Mouse (Mus musculus): ENCODE data around the gene Lrmda. TPM values are rescaled to one million over a fixed set of nuclear protein-coding genes. Genes with fewer than 3 reads are reported as not detected.
"Not testable (repeated sequence)": the region's sequence is repeated elsewhere in the genome, so short reads cannot be mapped to it uniquely, and the experiment has no call there.

Lrmda gene
- polyA plus RNA-seq, 1 experiment, result not detected

DNA sequence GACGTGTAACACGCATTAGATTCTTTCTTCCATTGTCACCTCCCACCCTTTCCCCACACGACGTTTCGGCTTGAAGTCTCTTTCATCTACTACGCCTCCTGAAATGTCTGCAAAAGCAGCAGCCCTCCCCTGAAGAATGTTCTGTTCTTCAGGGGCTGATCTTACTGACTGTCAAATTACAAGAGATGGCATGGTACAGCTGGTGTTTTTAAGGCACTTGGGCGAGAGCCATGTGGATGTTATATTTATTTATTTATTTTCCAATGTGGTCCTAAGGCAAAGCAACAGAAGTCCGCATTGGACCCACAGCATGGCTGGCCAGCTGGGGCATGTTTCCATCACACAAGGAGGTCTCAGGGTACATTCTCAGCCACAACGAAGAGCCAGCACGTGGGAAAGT lies 731.8 kb downstream of the Lrmda start:
- TF ChIP-seq POLR2A (IDR thresholded peaks at IDR 0.05; ENCODE audit: borderline replicate concordance, extremely low read depth, insufficient read depth, insufficient read length, poor library complexity, severe bottlenecking) (no peak), CTCF (IDR thresholded peaks at IDR 0.05; ENCODE audit: borderline replicate concordance, extremely low read depth, insufficient read depth, insufficient read length) (no peak)
- peak; percentile 14 for DNase-seq (ENCODE audit: low read depth)

DNA sequence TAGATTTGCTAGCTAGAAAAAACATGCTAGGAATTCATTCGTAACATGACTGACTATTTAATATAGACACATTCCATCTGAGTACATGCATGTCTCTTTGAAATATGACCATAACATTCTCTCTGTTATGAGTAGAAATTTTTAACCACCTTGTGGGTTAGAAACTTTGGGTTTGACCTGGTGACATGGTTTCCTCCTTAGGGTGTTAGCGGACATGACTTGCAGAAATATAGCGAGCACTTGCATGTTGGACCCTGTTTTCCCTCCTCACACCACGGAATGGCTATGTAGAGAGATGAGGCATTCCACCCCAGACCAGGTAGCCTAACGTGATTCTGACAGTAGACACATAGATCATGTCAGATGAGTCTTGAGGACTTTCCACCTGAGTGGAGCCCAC lies 735.1 kb downstream of the Lrmda start:
- no peak for DNase-seq (ENCODE audit: low read depth)
- TF ChIP-seq CTCF (IDR thresholded peaks at IDR 0.05; ENCODE audit: borderline replicate concordance, extremely low read depth, insufficient read depth, insufficient read length) (no peak), POLR2A (IDR thresholded peaks at IDR 0.05; ENCODE audit: borderline replicate concordance, extremely low read depth, insufficient read depth, insufficient read length, poor library complexity, severe bottlenecking) (no peak)

DNA sequence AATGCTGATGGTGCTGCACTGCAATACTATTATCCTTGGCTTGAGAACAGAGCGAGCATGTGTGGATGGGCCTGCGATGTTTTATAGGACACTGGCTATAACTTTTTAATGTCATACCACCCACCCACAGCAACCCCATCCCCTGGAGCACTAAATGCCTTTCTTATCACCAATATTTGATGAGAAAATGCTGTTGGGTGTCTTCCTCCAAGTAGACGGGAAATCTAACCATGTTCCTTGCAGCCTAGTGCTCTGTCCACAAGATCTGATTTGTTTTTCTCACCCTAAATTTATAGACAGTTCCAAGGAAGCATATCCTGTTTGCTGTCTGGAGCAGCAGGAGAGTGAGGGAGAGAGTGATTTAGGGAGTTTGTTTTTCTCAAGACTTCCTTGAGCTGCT lies 738.0 kb downstream of the Lrmda start:
- TF ChIP-seq POLR2A (IDR thresholded peaks at IDR 0.05; ENCODE audit: borderline replicate concordance, extremely low read depth, insufficient read depth, insufficient read length, poor library complexity, severe bottlenecking) (no peak), CTCF (IDR thresholded peaks at IDR 0.05; ENCODE audit: borderline replicate concordance, extremely low read depth, insufficient read depth, insufficient read length) (no peak)

DNA sequence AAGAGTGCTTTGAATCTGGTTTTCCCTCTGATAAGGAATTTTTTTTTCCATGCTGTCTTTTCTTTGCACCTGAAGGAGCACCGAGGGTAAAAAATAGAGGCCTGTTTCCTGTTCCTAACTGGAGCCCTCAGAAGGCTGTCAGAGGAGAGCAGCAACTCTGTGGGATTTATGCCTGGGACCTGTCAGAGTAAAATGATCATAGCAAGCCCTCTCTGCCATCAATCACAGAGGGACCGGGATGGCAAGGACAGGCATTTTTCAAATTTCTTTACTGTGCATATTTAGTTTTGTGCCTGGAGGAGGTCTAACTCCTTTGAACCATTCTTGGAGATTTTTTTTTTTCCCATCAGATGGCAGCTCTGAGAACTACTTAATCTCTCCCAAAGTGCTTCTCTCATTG lies 739.7 kb downstream of the Lrmda start:
- TF ChIP-seq CTCF (IDR thresholded peaks at IDR 0.05; ENCODE audit: borderline replicate concordance, extremely low read depth, insufficient read depth, insufficient read length) (no peak), POLR2A (IDR thresholded peaks at IDR 0.05; ENCODE audit: borderline replicate concordance, extremely low read depth, insufficient read depth, insufficient read length, poor library complexity, severe bottlenecking) (no peak)

More for the DNA sequence above, 738.0 kb downstream of the Lrmda start:
- DNase-seq (ENCODE audit: low read depth), result no peak

DNA sequence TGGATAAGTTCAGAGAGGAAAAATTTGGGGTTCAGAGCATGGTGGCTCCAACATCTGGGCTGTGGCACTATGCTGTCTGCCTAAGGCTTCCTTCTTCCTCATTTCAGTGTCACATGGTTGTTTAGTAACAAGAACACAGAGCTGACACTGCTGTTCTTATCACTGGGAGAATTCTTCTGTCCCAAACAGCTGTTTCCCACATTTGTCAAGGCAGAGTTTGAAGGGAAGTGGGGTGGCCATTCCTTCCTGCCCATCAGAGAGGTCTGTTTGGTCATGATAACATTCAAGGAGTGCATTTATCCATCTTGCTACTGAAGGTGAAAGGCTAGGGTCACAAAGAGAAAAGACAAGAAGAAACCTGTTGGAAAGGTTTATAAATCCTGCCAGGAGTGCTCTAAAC lies 740.2 kb downstream of the Lrmda start:
- DNase-seq (ENCODE audit: low read depth), result no peak
- TF ChIP-seq CTCF (IDR thresholded peaks at IDR 0.05; ENCODE audit: borderline replicate concordance, extremely low read depth, insufficient read depth, insufficient read length) (no peak), POLR2A (IDR thresholded peaks at IDR 0.05; ENCODE audit: borderline replicate concordance, extremely low read depth, insufficient read depth, insufficient read length, poor library complexity, severe bottlenecking) (no peak)

More for the DNA sequence above, 739.7 kb downstream of the Lrmda start:
- no peak for DNase-seq (ENCODE audit: low read depth)

DNA sequence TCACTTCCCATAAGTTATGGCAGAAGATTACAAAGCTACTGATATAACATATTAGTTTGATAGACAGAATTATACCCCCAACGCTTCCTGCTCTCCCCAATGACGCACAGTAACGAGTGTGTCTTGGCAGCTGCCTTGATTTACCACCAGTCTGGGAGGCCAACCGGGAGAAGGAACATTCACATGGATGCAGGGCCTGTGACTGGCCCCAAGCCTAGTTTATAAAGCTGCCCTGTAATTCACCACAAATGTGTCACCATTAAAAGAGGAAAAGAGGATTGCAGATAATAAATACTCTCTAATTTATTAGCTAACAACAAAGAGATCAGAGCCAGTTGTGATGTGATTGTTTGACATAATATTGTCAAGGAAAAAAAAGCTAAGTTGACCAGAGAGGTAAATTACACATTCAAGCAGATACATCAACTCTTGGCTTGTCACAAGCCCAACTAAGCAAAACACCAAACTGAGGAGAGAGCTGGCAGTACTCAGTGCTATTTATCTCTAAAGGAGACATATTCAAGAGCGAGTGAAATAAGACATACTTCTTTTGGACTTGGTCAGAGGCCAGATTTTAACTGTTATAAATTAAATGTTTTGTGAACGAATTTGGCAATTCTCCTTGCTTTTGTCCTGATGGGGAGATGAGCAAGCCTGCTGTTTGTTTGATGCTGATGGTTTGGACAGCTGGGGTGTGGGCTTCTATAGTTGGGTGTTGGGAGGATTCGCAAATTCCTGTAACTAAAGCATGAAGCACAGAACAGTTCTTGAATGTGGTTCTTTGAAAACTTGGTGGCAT lies 740.9 kb downstream of the Lrmda start:
- no peak for DNase-seq (ENCODE audit: low read depth)
- TF ChIP-seq POLR2A (IDR thresholded peaks at IDR 0.05; ENCODE audit: borderline replicate concordance, extremely low read depth, insufficient read depth, insufficient read length, poor library complexity, severe bottlenecking), result no peak
- no peak for TF ChIP-seq CTCF (IDR thresholded peaks at IDR 0.05; ENCODE audit: borderline replicate concordance, extremely low read depth, insufficient read depth, insufficient read length)

DNA sequence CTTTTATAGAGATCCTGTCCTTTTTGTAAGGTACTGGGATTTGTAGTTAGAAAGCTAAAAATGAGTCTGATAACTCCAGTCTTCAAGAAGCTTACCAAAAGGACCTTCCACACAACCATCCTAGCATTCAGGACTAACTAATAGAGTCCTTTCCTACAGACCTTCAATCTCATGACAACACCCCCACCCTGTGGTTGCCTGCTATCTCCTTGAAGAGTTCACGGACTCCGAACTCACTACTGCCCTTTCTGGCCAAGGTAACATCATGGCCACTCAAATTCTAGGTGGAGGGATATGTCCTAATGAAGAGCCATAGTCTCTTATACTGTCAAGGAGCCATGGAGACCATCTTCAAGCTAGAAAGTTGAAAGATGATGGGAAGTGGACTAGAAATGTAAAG lies 762.2 kb downstream of the Lrmda start:
- DNase-seq (ENCODE audit: low read depth), result no peak
- no peak for TF ChIP-seq POLR2A (IDR thresholded peaks at IDR 0.05; ENCODE audit: borderline replicate concordance, extremely low read depth, insufficient read depth, insufficient read length, poor library complexity, severe bottlenecking)

DNA sequence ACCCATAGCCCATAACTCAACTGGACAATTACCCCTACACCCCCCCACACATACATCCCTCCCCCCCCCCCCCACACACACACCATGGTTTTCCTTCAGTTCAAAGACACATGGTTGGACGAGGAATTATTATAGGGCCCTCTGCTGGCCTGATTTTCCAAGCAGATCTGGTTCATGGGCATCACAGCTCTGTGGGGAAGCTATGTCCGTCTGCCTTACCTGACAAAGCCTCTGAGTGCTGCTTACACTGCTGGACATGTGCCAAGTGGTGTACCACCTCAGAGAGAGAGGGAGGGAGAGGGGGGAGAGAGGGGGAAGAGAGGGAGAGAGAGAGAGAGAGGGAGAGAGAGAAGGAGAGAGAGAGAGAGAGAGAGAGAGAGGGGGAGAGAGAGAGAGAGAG lies 762.9 kb downstream of the Lrmda start:
- TF ChIP-seq POLR2A (IDR thresholded peaks at IDR 0.05; ENCODE audit: borderline replicate concordance, extremely low read depth, insufficient read depth, insufficient read length, poor library complexity, severe bottlenecking) (no peak), CTCF (IDR thresholded peaks at IDR 0.05; ENCODE audit: borderline replicate concordance, extremely low read depth, insufficient read depth, insufficient read length) (no peak)
- DNase-seq (ENCODE audit: low read depth), result peak; percentile 26

DNA sequence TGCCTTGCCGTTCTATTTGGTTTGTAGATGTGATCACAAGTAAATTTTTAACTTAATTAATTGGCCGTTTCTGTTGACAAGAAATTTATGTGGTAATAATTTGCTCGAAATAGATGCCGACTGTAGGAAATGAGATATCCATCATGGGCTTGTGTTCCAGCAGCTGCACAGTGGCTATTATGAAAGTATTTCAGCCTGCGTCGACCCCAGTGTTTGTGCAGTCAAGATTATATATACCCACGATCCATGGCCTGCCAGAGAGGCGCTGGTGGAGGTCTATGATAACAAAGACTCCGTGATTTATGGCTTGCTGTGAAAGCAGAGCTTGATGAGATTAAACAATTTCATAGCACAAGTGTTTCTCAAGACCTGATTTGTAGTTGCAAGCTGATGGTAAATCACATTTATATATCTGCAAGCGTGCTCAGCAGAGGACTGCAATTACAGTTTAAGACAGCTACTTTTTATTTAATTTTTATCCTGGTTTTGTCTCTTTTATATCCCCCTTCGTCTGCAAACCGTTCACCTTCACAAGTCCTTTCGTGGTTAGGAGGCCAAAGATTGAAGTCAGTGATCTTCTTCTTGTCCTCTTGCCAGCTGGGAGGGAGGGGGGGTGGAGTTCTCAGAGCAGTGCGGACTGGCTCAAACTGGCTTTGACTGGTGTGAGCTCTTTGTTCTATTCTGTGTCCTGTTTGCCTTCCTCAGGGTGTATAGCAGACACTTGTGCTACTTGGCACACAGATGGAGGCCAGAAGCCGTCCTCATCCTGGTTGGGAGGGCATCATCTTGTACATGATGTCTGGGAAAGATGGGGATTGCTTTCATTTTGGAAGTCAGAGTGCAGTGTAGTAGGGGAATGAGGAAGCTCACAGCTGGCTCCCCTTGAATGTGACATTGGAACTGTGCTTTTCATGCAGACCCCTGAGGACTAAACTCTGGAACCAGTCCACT lies 764.0 kb downstream of the Lrmda start:
- TF ChIP-seq CTCF (IDR thresholded peaks at IDR 0.05; ENCODE audit: borderline replicate concordance, extremely low read depth, insufficient read depth, insufficient read length) (no peak), POLR2A (IDR thresholded peaks at IDR 0.05; ENCODE audit: borderline replicate concordance, extremely low read depth, insufficient read depth, insufficient read length, poor library complexity, severe bottlenecking) (no peak)
- peak; percentile 71 for DNase-seq (ENCODE audit: low read depth)

DNA sequence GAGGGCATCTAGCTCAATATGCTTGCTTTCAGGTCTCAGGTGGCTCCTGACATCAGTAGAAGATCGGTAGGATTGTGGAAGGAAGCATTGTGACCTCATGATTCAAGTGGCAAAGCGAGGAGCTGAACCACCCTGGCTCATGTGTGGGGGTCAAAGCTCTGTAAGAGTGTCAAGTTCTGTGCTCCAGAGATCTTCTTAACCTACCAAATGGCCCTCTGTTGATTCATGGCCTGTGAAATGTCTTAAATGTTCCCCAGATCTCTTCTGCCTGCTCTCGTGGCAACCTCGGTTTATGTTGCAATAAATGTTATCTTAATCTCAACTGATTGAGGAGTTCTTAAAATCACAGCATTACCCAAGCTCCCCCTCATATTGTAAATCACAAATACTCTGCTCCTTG lies 780.5 kb downstream of the Lrmda start:
- no peak for DNase-seq (ENCODE audit: low read depth)
- TF ChIP-seq CTCF (IDR thresholded peaks at IDR 0.05; ENCODE audit: borderline replicate concordance, extremely low read depth, insufficient read depth, insufficient read length) (no peak), POLR2A (IDR thresholded peaks at IDR 0.05; ENCODE audit: borderline replicate concordance, extremely low read depth, insufficient read depth, insufficient read length, poor library complexity, severe bottlenecking) (no peak)

DNA sequence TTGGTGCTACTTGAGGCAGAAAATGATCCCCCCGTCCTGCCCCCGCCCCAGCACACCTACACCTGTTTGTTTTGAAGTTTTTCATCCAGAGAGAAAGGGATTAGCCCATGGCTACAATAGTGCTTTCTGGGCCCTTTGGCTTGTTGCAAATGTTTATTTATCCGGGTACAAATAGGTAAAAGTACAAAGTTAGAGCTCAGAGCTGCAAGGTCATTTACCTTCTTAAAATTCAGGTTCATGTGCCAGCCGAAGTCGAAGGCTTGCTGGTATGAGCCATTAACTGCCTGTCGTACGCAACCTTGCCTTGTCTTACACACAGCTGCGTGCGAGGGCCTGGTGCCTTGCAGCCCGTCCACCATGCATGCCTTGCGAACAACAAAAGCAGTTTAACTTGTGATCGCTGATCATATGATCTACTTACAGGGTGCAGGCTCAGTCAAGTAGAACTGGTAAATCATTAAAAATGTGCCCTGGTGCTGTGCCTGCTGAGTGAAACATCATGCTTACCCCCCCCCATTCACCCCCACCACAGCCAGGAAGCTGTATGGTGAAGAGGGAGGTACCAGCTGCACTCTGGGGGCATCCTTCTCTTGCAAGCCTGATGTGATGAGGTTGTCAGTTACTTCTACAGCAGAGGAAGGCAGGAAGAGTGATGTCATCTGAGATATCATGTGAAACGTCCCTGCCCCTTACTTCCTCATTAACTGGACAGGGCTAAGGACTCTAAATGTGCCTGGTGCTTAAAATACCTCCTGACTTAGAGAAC lies 781.5 kb downstream of the Lrmda start:
- TF ChIP-seq CTCF (IDR thresholded peaks at IDR 0.05; ENCODE audit: borderline replicate concordance, extremely low read depth, insufficient read depth, insufficient read length) (no peak), POLR2A (IDR thresholded peaks at IDR 0.05; ENCODE audit: borderline replicate concordance, extremely low read depth, insufficient read depth, insufficient read length, poor library complexity, severe bottlenecking) (no peak)
- DNase-seq (ENCODE audit: low read depth), result no peak

DNA sequence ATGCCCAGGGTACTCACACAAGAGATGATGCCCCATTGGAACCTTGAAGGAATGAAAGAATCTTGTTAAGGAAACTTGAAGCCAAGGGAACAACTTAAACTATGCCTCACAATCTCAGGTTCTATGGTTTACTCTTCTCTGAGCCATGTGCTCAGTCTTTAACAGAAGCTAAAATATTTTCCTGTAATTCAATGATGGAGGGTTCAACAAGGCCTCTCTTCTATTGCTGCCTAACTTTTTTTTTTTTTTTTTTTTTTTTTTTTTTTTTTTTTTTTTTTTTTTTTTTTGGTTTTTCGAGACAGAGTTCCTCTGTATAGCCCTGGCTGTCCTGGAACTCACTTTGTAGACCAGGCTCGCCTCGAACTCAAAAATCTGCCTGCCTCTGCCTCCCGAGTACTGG lies 782.2 kb downstream of the Lrmda start:
- DNase-seq (ENCODE audit: low read depth), result not testable (repeated sequence)
